Mouse (Mus musculus) cerebellum, adult 2 months (tissue): ENCODE data around the gene 5430427O19Rik.

Experiments
- CTCF ChIP-seq: fragments of 200-500 bp; IDR thresholded peaks from 2 replicates; pipeline ENCODE4 v1.5.1; 2011; ENCODE audit warnings: low read depth, mild to moderate bottlenecking, control low read depth, low read length, moderate library complexity, borderline replicate concordance; ENCODE audit not compliant: insufficient read depth
- POLR2A ChIP-seq: fragments of 200-500 bp; IDR thresholded peaks from 2 replicates; pipeline ENCODE4 v1.6.1; 2011; ENCODE audit warnings: low read length, control low read depth, borderline replicate concordance; ENCODE audit not compliant: insufficient read depth

DNA sequence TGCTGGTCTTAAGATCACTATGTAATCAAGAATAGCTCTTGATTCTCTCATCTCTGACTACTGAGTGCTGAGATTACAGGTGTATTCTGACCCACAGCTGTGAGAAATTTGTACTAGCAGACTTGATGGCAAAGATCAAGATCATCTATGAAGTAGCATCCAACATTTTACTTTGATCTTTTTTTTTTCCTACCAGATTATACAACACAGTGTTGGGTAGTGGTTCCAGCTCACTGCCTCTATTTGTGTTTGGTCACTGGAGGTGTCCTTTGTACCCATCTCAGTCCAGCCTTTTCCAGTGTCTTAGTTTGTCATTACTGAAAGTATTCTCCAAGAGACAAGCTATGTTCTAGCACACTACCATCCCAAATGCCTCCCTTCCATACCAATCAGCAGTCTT lies 5.8 kb downstream of the 5430427O19Rik start:
- no peak for TF ChIP-seq CTCF
- TF ChIP-seq POLR2A, result no peak
